Mouse (Mus musculus) spleen, adult 2 months (tissue): ENCODE measurements around the gene Dbn1.

Experiments used
- CTCF ChIP-seq: fragments of 200-500 bp; IDR thresholded peaks from 2 replicates; pipeline ENCODE4 v1.5.1; 2011; ENCODE audit warnings: mild to moderate bottlenecking, inconsistent platforms; ENCODE audit not compliant: insufficient read depth, insufficient read length, insufficient replicate concordance; ENCODE audit errors: extremely low read depth
- POLR2A ChIP-seq: fragments of 200-500 bp; IDR thresholded peaks from 2 replicates; pipeline ENCODE4 v1.6.1; 2011; ENCODE audit warnings: low read depth, low read length, inconsistent platforms

- TF ChIP-seq CTCF (no peak), POLR2A (no peak)
These were observed 24.9 kb downstream of the Dbn1 start for GRCm38 (mm10) chr13:55462965-55463364.
